Mouse (Mus musculus): ENCODE data around the gene Zfp39. TPM values are rescaled to one million over a fixed set of nuclear protein-coding genes. Genes with fewer than 3 reads are reported as not detected.

The Zfp39 gene
- polyA plus RNA-seq (2012; rRNA removed): 0.38 and 0.89 TPM in 2 replicates

DNA sequence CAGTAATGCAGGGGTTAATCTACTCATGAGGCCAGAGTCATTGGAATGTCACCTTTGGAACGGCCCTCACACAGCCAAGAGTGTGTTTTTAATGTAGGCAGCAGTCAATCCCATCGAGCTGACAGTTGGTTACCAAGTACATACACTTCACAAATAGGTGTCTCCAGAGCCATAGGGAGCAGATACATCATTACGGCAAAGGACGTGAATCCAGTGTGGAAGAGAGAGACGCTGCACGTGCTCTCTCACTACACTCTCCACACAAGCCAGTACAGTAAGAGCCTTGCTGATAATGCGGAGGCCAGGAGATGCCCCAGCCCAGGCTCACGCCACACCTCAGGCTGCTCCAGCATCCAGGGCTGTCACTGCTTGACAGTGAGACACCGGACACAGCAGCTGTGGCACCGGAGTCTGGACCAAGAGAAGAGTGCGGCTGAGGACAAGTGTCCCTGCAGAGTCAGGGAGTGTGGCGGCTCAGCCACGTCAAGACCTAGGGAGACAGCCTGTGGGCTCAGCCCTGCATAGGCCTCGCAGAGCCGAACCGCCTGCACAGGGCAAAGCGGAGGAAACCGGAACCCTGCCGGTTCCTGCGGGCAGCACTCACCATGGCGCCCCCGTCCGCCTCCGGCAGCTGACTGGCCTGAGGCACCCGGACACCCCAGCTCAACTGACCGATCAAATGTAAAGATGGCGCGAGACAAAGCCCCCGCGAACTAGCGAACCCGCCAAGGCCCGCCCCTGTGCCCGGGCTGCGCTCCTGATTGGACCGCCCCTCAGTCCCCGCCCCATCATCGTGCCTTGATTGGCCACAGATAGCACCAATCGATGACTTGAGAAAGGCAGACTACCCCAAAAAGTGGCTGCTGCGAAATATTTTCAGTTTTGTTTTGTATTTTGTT lies at the start of gene Zfp39:
TSS of gene Zfp39 (minus strand) at position 715 of the 899 bp plus-strand sequence.
- WGBS: under 1% methylated on average over 40 of the region's 40 CpGs
- peak; percentile 65 for DNase-seq (ENCODE audit: low read depth, low spot score)

DNA sequence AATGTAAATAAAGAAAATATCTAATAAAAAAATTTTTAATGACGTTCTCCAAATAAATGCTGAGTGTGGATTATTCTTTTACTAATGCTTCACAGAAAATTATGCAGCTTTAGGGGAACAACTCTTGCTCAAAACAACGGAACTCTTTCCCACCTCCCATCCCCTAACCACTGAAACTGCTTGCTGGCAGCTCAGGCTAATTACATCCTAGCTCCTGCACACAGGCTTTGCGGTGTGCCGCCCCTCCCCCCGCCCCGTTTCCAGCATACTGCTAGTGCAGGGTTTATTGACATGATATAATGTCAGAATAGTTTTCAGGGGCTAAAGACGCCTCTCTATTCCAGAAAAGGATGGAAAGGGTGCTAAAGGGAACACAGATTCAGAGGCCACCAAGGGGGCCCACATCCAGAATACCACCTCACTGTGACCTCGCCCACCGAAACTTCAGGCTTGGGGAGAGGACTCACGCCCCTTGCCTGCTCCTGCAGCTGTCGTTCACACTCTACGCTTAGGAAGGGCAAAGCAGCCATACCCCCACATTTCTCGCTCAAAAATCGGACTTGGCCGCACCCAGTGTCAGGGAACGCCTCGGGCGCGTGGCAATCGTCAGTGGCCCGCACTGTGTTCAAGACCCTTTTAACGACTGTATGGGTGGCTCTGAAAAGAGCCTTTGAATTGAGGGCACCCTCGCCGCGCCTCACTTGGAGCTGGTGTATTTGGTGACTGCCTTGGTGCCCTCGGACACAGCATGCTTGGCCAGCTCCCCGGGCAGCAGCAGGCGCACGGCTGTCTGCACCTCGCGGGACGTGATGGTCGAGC lies 49.5 kb upstream of the Zfp39 start:
- DNase-seq (ENCODE audit: low read depth, low spot score): no peak
- 2% methylated on average over 33 of the region's 33 CpGs for WGBS

DNA sequence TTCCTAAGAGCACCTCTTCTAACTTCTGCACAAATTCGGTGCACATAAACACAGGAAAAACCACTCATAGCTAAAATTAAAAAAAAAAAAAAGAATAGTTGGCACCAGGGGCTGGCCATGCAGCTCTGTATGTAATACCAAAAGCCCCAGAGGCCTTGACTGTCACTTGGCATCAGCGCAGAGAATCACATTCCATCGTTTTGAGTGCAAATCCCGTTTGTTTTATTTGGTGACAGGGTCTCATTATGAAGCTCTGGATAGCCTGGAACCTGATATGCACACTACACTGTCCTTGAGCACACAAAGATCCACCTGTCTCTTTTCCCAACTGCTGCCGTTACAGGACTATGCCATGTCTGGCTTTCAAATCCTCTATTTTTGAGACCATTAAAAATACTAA lies 47.2 kb upstream of the Zfp39 start:
- WGBS: 85% methylated on average over 5 of the region's 5 CpGs
- no peak for DNase-seq (ENCODE audit: low read depth, low spot score)

DNA sequence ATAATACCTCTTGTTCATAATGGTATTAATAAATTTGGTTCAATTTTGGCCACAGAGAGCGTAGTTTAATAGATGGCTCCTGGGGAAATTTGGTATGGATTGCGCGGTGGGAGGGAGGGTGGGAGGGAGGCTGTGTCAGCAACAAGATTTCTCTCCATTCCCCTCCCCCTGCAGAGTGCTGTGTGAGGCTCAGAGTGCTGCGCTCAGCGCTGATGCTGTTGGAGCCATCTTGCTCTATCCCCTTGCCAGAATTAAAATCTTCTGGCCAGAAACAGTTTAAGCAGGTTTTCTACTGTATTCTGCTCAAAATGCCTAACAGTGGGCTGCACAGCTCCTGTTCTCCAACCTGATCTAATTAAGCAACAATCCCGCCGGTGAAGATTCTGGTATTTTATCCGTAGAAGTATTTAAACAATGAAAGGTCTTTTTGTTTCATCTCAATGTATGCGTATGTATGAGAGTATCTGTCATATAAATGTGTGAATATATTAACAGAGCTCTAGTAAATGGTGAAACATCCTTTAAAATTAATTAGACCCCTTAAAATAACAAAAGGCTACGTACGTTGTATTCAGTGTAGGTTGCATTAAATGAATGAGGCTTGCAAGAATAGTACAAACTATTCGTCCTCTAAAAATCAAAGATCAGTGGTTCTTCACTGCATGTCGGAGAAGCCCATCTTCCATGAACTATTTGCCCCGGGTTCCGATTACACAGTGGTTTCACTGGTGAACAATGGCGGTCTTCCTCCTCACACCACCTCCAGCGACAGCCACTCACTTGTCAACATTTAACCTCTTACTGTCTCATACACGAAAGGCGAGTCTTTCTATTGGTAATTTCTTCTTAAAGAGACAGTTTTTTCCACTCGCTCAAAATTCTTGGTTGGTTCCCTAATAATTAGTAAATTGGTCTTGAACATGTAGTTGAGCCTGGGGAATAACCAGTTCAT lies 45.7 kb upstream of the Zfp39 start:
- 42% methylated on average over 20 of the region's 20 CpGs for WGBS
- DNase-seq (ENCODE audit: low read depth, low spot score): no peak

DNA sequence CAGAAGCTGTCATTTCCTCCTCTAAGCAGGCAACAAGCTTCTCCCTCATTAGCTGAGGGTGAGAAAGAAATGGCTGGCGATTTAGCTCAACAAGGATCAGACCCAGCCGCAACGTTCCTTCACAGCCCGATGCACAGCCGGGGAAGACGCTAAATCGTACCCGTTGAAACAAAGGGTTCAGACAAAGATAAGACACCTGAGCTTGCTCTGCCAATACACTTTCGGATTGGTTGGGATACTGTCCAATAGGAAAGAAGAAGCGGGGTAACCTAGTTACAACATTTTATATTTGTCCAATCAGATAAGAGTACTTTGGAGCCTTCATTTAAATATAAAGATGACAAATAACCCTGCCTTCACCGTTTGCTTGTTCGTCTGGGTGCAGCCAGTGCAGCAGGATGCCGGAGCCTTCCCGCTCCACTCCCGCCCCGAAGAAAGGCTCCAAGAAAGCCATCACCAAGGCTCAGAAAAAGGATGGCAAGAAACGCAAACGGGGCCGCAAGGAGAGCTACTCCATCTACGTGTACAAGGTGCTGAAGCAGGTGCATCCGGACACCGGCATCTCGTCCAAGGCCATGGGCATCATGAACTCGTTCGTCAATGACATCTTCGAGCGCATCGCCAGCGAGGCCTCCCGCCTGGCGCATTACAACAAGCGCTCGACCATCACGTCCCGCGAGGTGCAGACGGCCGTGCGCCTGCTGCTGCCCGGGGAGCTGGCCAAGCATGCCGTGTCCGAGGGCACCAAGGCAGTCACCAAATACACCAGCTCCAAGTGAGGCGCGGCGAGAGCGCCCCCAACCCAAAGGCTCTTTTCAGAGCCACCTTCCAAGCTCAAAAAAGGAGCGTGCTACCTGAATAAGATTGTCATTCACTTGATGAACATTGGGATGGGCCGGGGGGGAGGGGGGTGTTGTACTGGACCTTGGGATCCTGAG lies 44.8 kb upstream of the Zfp39 start, which contains the start of gene Hist3h2ba:
TSS of gene Hist3h2ba (plus strand) at position 379 of the 938 bp plus-strand sequence.
- no peak for DNase-seq (ENCODE audit: low read depth, low spot score)
- WGBS: 3% methylated on average over 48 of the region's 48 CpGs

DNA sequence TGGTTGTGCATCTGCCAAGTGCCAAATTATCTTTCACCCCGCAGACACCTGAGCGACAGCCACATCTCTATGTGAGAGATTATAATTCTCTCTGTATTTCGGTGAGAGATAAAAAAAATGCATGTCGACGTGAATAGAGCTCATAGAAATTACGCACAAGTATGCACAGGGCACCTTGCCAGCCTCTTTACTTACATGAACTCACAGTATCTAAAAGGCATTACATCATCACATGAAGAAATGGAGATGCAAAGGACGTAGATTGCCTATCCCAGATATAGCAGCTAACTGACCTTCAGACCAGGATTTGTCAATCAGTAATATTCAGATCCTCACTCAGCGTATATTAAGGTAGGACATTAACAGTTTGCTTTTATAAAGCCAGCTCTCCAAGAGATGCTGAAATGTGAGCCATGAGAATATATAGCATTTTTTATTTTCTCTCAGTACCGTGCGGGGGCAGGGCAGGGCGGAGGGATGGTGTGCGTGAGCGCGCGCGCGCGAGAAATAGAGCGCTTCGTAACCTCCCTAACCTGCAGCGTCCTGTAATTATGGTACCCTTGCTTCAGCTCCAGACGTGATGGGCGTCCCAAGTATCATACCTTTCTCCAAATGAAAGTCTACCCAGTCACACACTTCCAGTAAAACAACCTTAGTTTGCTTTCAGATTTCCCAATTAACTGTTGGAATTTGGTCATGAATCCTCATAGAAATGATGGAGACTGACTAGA lies 43.9 kb upstream of the Zfp39 start:
- 15% methylated on average over 23 of the region's 23 CpGs for WGBS
- DNase-seq (ENCODE audit: low read depth, low spot score): no peak

DNA sequence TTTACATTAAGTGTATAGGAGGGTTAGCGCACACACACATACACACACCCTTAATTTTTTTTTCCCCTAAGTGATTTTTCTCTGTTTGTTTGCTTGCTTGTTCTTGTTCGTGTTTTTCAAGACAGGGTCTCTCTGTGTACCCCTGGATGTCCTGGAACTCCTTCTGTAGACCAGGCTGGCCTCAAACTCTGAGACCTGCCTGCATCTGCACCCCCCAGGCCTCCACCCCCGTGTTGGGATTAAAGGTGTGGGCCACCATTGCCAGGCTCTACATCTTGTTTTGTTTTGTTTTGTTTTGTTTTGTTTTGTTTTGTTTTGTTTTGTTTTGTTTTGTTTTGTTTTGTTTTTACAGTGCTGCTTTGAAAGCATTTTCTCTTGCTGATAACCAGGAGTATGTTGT lies 43.3 kb upstream of the Zfp39 start:
- DNase-seq (ENCODE audit: low read depth, low spot score): no peak
- 69% methylated on average over 3 of the region's 3 CpGs for WGBS

DNA sequence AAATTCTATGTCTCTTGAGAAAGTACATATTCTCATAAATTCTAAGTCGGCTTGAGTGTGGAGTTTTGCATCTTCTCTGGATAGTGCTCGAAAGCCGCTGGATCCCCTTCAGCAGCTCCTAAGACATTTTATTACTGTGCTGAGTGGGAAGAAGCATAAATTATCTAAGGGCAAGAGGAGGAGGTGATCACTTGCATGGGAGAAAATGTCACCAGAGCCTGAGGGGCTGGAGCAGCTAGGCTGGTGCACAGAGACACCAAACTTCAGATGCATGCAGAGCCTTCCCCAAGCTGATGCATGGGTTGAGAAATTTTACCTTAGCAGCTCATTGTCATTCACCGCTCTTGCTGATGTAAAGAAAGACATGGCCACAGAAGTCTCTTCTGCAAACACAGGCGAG lies 40.1 kb upstream of the Zfp39 start:
- no peak for DNase-seq (ENCODE audit: low read depth, low spot score)
- 68% methylated on average over 5 of the region's 5 CpGs for WGBS

DNA sequence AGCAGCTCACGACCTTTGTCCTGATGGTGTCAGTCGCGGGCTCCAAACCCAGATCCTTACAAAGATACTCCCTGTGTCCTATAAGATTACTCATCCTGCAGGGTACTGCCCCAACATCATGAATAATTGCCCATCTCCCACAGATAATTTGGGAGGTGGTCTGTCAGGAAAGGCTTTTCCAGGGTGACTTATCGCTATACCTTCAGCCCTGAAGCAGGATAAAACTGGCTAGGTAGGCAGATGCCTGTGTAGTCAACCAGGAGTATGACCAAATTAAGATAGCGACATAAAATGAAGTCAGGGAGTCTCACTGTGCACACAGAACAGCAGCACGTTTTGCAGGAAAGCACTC lies 35.0 kb upstream of the Zfp39 start:
- DNase-seq (ENCODE audit: low read depth, low spot score): no peak
- 18% methylated on average over 6 of the region's 6 CpGs for WGBS

DNA sequence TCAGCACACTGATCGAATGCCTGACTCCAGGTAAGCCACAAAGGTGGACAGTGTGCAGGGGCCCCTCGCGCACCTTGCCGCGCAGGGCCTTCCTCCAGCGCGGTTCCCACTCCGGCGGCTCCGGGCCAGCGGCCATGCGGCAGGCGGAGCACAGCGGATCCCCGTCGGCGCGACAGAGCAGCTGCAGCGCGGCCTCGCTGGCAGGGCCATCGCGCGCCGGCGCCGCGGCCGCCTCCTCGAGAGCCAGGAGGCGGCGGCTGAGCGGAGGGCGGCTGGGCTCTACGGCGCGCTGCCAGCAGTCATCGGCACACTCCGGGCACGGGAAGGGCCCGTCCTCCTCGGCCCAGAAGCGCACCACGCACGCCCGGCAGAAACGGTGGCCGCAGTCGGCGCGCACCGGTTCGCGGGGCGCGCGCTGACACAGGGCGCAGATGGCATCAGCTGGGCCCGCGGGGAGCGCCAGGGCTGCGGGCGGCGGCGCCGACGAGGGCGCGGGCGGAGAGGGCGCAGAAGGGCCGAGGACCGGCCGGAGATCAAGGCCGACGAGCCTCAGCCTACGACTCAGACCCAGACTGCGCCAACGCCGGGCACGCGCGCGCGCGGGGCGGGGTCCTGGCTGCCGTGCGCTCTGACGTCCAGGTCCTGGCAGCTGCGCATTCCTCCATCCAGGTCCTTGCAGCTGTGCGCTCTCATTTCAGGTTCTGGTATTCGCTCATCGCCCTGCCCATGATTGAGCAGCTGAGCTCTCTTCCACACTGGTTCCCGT lies 34.5 kb upstream of the Zfp39 start, which contains the start of gene Rnf187:
TSS of gene Rnf187 (minus strand) at position 595 of the 766 bp plus-strand sequence.
- WGBS: under 1% methylated on average over 95 of the region's 95 CpGs
- DNase-seq (ENCODE audit: low read depth, low spot score): peak; percentile 73

DNA sequence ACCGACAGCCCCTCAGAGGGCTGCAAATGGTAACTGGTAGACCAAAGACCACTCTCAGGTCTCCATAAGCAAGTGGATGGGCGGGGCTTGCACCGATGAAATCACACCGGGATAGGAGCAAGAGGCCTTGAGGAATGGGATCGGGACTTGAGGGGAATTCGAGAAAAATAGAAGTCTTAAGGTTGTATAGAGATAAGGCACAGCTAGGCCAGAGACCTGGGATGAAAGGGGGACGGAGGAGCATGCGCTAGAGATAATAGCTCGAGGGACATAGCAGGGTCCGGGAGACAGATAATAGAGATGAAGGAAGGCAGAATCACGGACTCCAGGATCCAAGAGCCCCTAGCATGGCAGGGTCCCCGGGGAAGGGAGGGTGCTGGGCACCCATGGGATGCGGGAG lies 33.9 kb upstream of the Zfp39 start:
- no peak for DNase-seq (ENCODE audit: low read depth, low spot score)
- WGBS: 2% methylated on average over 13 of the region's 13 CpGs

DNA sequence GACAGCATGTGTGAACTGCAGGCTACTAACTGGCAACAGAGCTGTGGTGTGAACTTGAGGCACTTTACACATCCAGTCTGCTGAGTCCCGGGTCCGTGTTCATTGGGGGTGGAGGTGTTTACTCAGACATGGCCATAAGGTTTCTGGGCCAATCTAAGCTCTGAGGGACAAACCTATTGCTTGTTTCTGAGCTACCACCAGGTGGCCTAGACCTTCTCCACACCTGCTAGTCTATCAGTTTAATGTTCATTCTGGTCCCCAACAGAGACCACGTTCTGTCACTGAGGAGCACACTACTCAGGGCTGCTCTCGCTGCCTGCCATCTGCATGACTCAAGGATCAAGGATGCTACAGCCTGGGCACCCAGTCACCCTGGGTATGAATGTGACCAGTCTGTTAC lies 27.6 kb upstream of the Zfp39 start:
- no peak for DNase-seq (ENCODE audit: low read depth, low spot score)
- 44% methylated on average over 4 of the region's 4 CpGs for WGBS

DNA sequence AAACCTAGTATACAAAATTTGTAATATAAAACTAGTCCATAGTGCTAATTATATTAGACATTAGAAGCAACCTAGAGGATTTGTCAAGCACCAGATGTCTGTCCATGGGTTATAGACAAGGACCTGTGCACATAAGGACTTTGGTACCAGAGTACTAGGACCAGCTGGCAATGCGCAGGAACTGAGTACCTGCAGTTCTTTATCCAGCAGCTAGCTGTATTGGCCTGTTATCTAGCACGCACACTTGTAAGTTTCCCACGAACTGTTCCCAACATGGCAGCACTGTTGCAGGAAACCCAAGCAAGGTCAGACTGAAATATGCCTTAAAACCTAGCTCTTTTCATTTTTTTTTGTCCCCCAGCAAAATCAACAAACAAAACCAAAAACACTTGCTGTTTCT lies 26.2 kb upstream of the Zfp39 start:
- DNase-seq (ENCODE audit: low read depth, low spot score): no peak
- 94% methylated on average over 3 of the region's 3 CpGs for WGBS

DNA sequence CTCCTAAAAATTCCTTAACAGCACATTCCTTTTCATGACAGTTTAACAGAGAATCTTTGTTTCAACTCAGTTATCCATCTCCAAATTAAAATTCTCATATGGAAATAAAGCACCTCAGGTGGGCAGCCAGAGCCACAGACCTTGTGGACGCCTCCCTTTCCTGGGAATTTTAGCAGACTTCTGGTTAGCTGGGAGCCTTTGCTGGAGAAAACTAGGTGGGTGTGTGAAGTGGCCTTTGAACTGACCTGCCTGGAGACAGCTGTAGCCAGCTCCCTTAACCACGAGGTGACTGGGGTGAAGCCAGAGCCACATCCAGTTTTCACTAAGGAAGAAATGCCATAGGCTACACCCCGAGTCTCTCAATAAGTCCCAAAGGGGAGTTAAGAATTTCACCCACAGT lies 25.6 kb upstream of the Zfp39 start:
- WGBS: 26% methylated on average over 3 of the region's 3 CpGs
- DNase-seq (ENCODE audit: low read depth, low spot score): no peak

DNA sequence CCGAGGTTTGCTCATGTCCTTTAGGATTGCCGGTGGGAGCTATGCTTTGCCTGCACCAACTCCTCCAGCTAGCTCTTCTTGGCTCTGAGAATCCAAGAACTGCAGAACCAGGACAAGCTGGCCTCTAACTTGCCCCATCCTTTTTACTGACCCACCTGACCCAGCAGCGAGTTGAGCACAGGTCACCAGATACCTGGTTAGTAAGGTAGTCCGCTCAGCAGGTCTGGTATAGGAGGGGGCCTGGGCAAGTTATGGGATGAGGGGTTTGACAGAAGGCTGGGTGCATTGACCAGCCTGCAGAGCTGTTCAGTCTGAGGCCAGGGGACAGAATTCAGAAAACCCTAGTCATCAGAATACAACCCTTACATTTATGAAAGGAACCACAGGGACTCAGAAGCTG lies 25.0 kb upstream of the Zfp39 start:
- 91% methylated on average over 4 of the region's 4 CpGs for WGBS
- DNase-seq (ENCODE audit: low read depth, low spot score): no peak

DNA sequence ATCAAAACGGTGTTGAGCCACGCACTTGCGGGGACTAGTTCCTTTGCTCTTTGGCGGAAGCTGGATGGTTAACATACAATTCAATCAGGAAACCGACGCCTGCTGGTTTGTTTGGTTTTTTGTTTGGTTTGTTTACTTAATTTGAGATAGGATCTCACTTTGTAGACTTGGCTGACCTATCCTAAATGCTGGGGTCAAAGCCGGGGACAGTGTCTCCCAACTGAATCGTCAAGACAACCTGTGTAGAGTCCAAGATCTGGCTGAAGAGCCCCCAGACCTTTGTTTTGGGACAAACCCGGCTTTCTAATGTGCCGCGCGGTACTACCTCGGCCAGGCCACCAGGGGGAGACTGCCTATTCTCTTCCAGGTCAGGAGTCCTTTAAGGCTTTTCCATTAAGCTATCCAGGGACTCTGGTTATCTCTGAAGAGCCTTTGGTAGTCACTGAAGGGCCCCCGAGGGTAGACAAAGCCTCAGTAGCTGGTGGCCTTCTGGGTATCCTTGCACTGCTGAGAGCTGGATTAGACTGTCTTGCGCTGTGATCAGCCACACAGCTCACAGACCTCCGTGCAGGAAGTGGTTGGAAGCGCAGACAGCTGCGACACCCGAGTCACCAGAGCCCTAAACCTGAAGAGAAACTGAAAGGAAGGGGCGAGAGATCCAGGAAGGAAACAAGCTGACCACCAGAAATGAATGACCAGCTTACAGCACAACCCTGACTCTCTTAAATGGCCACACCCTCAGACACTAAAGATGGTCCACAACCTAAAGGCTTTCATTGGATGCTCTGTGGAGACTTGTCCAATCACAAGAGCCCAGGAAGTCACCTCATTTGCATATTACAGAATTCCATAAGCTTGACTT lies 24.0 kb upstream of the Zfp39 start:
- DNase-seq (ENCODE audit: low read depth, low spot score): no peak

More for the DNA sequence above, 24.0 kb upstream of the Zfp39 start:
- 6% methylated on average over 20 of the region's 20 CpGs for WGBS
